Mouse (Mus musculus) liver, postnatal 0 days (tissue): ENCODE results near the gene Ctbs. TPM values are rescaled to one million over a fixed set of nuclear protein-coding genes. Genes with fewer than 3 reads are reported as not detected.

Experiments used
- ATAC-seq: fragments of 200-750 bp; cut with Nextera tagmentation; 2 replicates; pipeline ENCODE4 v1.8.0; 2017; ENCODE audit warnings: mild to moderate bottlenecking, moderate library complexity
- DNase-seq: peaks from one replicate; pipeline ENCODE4 v3.0.0-alpha.2; 2016
- H3K27ac ChIP-seq: fragments of 300-500 bp; sonication (generic); 2 replicates; pipeline ENCODE4 v1.5.1; 2014; ENCODE audit warnings: antibody characterized with exemption, moderate library complexity, mild to moderate bottlenecking, low read depth
- H3K27me3 ChIP-seq: fragments of 300-500 bp; sonication (generic); 2 replicates; pipeline ENCODE4 v1.6.1; 2014; ENCODE audit warnings: low read length, control low read depth, mixed read lengths; ENCODE audit not compliant: insufficient read depth
- H3K36me3 ChIP-seq: fragments of 300-500 bp; sonication (generic); replicated peaks from 2 replicates; pipeline ENCODE4 v1.6.1; 2014; ENCODE audit warnings: mild to moderate bottlenecking, control low read depth, low read length, moderate library complexity, mixed read lengths; ENCODE audit not compliant: insufficient read depth
- H3K4me1 ChIP-seq: fragments of 300-500 bp; sonication (generic); 2 replicates; pipeline ENCODE4 v1.6.1; 2014; ENCODE audit warnings: antibody characterized with exemption, mild to moderate bottlenecking, control low read depth; ENCODE audit not compliant: insufficient read depth
- H3K4me2 ChIP-seq: fragments of 300-500 bp; sonication (generic); 2 replicates; pipeline ENCODE4 v1.6.1; 2014; ENCODE audit warnings: low read depth, mild to moderate bottlenecking, low read length, moderate library complexity, mixed read lengths
- H3K4me3 ChIP-seq: fragments of 300-500 bp; sonication (generic); 2 replicates; pipeline ENCODE4 v1.5.1; 2014; ENCODE audit warnings: low read depth, low read length
- H3K9ac ChIP-seq: fragments of 300-500 bp; sonication (generic); replicated peaks from 2 replicates; pipeline ENCODE4 v1.6.1; 2014; ENCODE audit warnings: mild to moderate bottlenecking, moderate library complexity
- H3K9me3 ChIP-seq: fragments of 300-500 bp; sonication (generic); 2 replicates; pipeline ENCODE4 v1.6.1; 2016; ENCODE audit warnings: mild to moderate bottlenecking, control low read depth, low read length, mixed read lengths
- CTCF ChIP-seq: sonication (generic); IDR thresholded peaks from 2 replicates; pipeline ENCODE4 v1.5.1; 2016; ENCODE audit warnings: antibody characterized with exemption, low read depth
- EP300 ChIP-seq: IDR thresholded peaks from 2 replicates; pipeline ENCODE4 v1.6.1; 2016; ENCODE audit warnings: antibody characterized with exemption, low read depth, mild to moderate bottlenecking
- WGBS: fragments of 180-500 bp; shearing (Covaris S2); extraction: QIAGEN DNeasy Blood & Tissue Kit; methylation state at CpG from one replicate; pipeline ENCODE4 v1.1.7; 2014; ENCODE audit not compliant: insufficient replicate concordance; 5-methylcytosine and 5-hydroxymethylcytosine counted together
- polyA plus RNA-seq: library from polyadenylated mRNA; unstranded; fragments of >200 nt; fragmentation: Nextera tagmentation; extraction: Ambion mirVana; gene quantifications from 2 replicates; pipeline ENCODE4 v1.2.1, GENCODE M21; 2015

Ctbs gene
- polyA plus RNA-seq, 1 experiment from 2014 or later: 9.9 TPM

DNA sequence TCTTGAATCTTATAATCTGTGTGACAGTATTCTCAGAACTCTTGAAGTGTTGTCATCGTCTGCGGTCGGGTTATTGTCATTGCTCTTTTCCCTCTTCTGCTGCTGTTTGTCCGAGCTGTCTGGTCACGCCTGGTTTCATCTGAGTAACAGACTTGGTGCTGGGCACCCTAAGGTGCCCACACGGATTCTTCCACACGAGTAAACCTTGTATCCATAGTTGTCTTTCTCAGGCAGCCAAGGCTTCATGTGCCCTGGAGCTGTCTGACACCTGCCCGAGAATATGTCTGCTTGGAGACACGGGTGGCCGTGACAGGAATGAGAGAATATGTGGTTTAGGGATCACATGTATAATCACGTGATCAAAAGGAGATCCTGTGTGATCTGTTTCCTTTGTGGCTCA, 14.1 kb upstream of the Ctbs start:
- no peaks in the 10 kb centered on the region for H3K27me3 ChIP-seq
- no peak overlapping the region for H3K4me2 ChIP-seq
- no peaks in the 10 kb centered on the region for H3K9me3 ChIP-seq
- H3K4me3 ChIP-seq: no peak overlapping the region
- TF ChIP-seq EP300 (no peak), CTCF (no peak)
- DNase-seq (no peak), ATAC-seq (no peak)
- H3K27ac ChIP-seq: no peak overlapping the region
- peaks cover 61% of the 10 kb centered on the region for H3K36me3 ChIP-seq
- H3K4me1 ChIP-seq: no peaks in the 10 kb centered on the region
- H3K9ac ChIP-seq: no peak overlapping the region
- WGBS: 92% methylated on average over 11 of the region's 11 CpGs

DNA sequence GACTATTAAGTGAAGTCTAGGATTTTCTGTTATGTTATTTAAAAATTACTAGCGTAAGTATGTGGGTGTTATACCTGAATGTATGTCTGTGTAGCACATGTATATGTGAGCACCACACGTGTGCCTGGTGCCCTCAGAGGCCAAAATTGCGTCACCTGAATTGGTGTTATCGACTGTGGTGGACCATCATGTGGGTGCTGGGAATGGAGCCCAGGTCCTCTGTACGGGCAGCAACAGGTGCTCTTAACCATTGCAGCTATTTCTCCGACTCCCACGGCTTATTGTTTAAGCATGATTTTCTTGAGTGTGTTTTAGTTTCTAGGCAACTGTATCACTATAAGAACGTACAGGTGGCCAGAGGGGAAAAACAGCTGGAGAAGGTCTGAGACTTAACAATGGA, 13.5 kb upstream of the Ctbs start:
- Histone ChIP-seq H3K27me3 (no peaks in the 10 kb centered on the region), H3K27ac (no peak overlapping the region), H3K4me1 (no peaks in the 10 kb centered on the region), H3K9me3 (no peaks in the 10 kb centered on the region), H3K4me2 (no peak overlapping the region), H3K36me3 (peaks cover 59% of the 10 kb centered on the region), H3K9ac (no peak overlapping the region), H3K4me3 (no peak overlapping the region)
- ATAC-seq (no peak), DNase-seq (no peak)
- WGBS: 93% methylated on average over 8 of the region's 8 CpGs
- TF ChIP-seq EP300: no peak
- TF ChIP-seq CTCF: no peak

DNA sequence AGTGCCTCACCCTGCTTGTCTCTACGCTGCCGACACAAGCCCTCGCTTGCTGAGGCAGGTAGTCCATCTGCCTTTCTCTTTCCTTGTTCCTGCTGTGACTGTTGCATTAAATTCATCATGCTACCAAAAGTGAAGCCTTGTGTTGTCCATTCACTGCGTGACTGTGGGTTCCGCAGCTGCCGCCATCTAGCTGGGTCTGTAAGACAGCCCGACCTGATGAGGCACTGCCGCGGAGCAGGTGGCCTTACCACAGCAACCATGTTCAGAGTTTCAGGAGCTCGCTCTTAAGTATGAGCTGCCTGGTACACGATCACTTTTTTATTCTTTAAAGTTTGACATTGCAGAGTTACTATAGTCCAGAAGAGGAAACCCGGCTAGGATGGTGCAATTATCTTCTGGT, 9.6 kb upstream of the Ctbs start:
- TF ChIP-seq EP300 (no peak), CTCF (no peak)
- peaks cover 43% of the 10 kb centered on the region for H3K36me3 ChIP-seq
- WGBS: 94% methylated on average over 12 of the region's 12 CpGs

GRCm38 (mm10) chr3:146440422-146440821, 9.2 kb upstream of the Ctbs start:
- DNase-seq: no peak
- H3K9me3 ChIP-seq: no peaks in the 10 kb centered on the region
- H3K4me1 ChIP-seq: no peaks in the 10 kb centered on the region
- H3K27me3 ChIP-seq: no peaks in the 10 kb centered on the region
- peaks cover 43% of the 10 kb centered on the region for H3K36me3 ChIP-seq
- H3K4me3 ChIP-seq: no peak overlapping the region
- TF ChIP-seq CTCF (no peak), EP300 (no peak)
- no peak for ATAC-seq
- H3K9ac ChIP-seq: no peak overlapping the region
- H3K4me2 ChIP-seq: no peak overlapping the region
- no peak overlapping the region for H3K27ac ChIP-seq
- WGBS: 91% methylated on average over 7 of the region's 7 CpGs

More for the DNA sequence above, 9.6 kb upstream of the Ctbs start:
- ATAC-seq (no peak), DNase-seq (no peak)
- H3K27me3 ChIP-seq: no peaks in the 10 kb centered on the region
- no peak overlapping the region for H3K4me3 ChIP-seq
- no peak overlapping the region for H3K4me2 ChIP-seq
- no peaks in the 10 kb centered on the region for H3K9me3 ChIP-seq
- no peak overlapping the region for H3K9ac ChIP-seq
- no peak overlapping the region for H3K27ac ChIP-seq
- H3K4me1 ChIP-seq: no peaks in the 10 kb centered on the region

GRCm38 (mm10) chr3:146442484-146442883, 7.1 kb upstream of the Ctbs start:
- Histone ChIP-seq H3K36me3 (peaks cover 24% of the 10 kb centered on the region), H3K9ac (no peak overlapping the region), H3K4me1 (no peaks in the 10 kb centered on the region), H3K27ac (no peak overlapping the region), H3K27me3 (no peaks in the 10 kb centered on the region), H3K4me3 (no peak overlapping the region), H3K9me3 (no peaks in the 10 kb centered on the region), H3K4me2 (no peak overlapping the region)
- 85% methylated on average over 7 of the region's 7 CpGs for WGBS
- no peak for ATAC-seq
- TF ChIP-seq CTCF (no peak), EP300 (no peak)
- DNase-seq: no peak

DNA sequence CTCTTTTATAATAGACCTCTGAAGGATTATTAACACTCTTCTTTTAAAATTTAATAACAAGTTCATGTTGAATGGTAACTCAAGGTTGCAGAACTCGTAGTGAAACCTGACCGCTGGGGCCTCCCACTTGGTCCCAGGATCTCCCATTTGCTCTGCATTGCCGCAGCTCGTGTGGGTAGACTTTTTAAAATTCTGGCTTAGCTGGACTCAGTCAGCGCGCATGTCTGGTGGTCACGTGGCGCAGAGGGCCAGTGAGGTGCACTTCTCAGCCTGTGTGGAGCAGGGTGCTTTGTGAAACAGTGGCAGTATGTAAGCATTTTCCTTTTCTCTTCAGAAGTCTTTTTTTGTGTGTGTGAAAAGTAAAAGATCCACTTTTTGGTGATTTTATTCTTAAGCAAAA, 6.7 kb upstream of the Ctbs start:
- TF ChIP-seq EP300 (no peak), CTCF (no peak)
- peaks cover 21% of the 10 kb centered on the region for H3K36me3 ChIP-seq
- no peak overlapping the region for H3K4me3 ChIP-seq
- DNase-seq (no peak), ATAC-seq (no peak)
- no peaks in the 10 kb centered on the region for H3K4me1 ChIP-seq
- H3K9me3 ChIP-seq: no peaks in the 10 kb centered on the region
- H3K27ac ChIP-seq: peak overlapping the region; percentile 25; the same call in 1 of the 2 replicates
- 94% methylated on average over 8 of the region's 8 CpGs for WGBS
- no peak overlapping the region for H3K9ac ChIP-seq
- no peaks in the 10 kb centered on the region for H3K27me3 ChIP-seq
- H3K4me2 ChIP-seq: no peak overlapping the region

- no peaks in the 10 kb centered on the region for H3K9me3 ChIP-seq
- no peaks in the 10 kb centered on the region for H3K4me1 ChIP-seq
- TF ChIP-seq EP300: no peak
- TF ChIP-seq CTCF: no peak
- no peak overlapping the region for H3K4me2 ChIP-seq
- 64% methylated on average over 7 of the region's 7 CpGs for WGBS
- no peak for DNase-seq
- H3K27me3 ChIP-seq: no peaks in the 10 kb centered on the region
- H3K27ac ChIP-seq: peak overlapping the region; percentile 25; the same call in 1 of the 2 replicates
- H3K36me3 ChIP-seq: peaks cover 17% of the 10 kb centered on the region
- ATAC-seq: peak; percentile 74
- no peak overlapping the region for H3K4me3 ChIP-seq
- H3K9ac ChIP-seq: no peak overlapping the region
Measured at GRCm38 (mm10) chr3:146443380-146443779, 6.2 kb upstream of the Ctbs start.
